Mouse (Mus musculus): ENCODE measurements around the gene Gm13279. TPM values are rescaled to one million over a fixed set of nuclear protein-coding genes. Genes with fewer than 3 reads are reported as not detected.

Gm13279 gene
- polyA plus RNA-seq, 1 experiment from 2014 or later: not detected

DNA sequence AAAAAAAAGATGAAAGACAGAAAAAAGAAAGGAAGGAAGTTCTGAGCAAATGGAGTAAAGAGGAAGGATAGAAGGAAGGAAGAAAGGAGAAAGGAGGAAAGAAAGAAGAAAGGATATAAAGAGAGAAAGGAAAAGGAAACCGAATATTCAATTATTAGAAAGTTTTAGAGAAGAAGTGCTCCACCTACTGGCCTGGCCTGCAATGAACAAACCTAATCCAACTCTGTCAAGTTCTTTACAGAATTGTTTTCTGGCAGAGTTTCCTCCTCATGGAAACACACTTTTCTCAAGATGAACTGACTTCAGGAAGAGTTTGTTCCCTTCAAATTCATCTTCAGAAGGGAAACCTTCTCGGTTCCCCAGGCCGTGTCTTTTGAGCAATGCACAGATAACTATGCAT is 41.6 kb downstream of the Gm13279 start:
- H3K4me3 ChIP-seq (ENCODE audit: low read depth, low read length): no peak overlapping the region
- H3K9ac ChIP-seq (replicated peaks; ENCODE audit: low read depth): no peak overlapping the region
- no peaks in the 10 kb centered on the region for H3K36me3 ChIP-seq (ENCODE audit: insufficient read depth, low read length)
- no peaks in the 10 kb centered on the region for H3K4me1 ChIP-seq (ENCODE audit: insufficient read depth, low read depth, low read length)
- no peak overlapping the region for H3K27ac ChIP-seq (ENCODE audit: low read length)
- no peaks in the 10 kb centered on the region for H3K9me3 ChIP-seq (ENCODE audit: low read length)
- H3K27me3 ChIP-seq (replicated peaks; ENCODE audit: insufficient read depth, low read length): no peaks in the 10 kb centered on the region
- DNase-seq (ENCODE audit: low spot score) (peak; percentile 30), ATAC-seq (no peak)
- WGBS: 35% methylated on average over 3 of the region's 3 CpGs
- H3K4me2 ChIP-seq (replicated peaks; ENCODE audit: low read depth, low read length): no peak overlapping the region
- TF ChIP-seq EP300 (IDR thresholded peaks at IDR 0.05) (no peak), CTCF (IDR thresholded peaks at IDR 0.05) (peak; percentile 57)

DNA sequence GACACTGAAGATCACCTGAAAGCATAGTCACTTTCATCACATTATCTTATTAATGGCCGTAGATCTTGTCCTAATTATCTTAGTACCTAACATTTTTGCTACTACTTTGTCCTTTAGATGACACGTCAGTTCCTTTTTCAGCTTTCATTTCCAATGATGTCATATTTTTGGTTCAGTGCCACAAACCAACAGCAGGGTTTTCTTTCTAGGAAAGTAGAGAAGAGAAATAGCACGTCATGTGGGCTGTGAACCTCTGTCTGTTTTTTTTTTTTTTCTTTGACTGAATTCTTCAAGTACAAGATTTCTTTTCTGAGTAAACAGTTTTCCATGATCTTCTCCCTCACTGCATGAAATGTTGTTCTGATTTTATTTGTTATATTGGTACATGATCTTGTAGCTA is 42.9 kb downstream of the Gm13279 start:
- H3K36me3 ChIP-seq (ENCODE audit: insufficient read depth, low read length): no peaks in the 10 kb centered on the region

DNA sequence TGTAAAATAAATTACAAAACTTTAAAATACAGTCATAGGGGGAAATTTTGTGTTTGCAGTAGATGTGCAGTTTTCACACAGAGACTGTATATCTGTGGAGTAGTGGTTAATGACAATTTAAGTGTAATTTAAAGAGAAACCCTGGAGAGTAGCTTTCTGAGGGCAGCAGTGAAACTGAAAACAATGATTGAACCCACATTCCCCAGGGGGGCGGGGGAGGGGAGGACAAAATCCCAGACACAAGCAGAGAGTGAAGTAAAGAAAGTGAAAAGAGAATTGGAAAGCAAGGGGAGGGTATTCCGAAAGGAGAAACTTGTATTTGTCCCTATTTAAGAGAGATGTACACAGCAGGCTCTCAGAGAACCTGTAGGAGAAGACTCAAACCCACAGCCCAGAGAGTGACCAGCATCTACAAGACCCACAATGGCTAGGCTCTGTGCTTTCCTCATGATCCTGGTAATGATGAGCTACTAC is 44.3 kb downstream of the Gm13279 start, which contains the start of gene Ifna4:
Ifna4 (plus strand) TSS at position 424 of the 474 bp plus-strand sequence.
- Histone ChIP-seq H3K9me3 (ENCODE audit: low read length) (no peaks in the 10 kb centered on the region), H3K4me1 (ENCODE audit: insufficient read depth, low read depth, low read length) (no peaks in the 10 kb centered on the region), H3K27me3 (replicated peaks; ENCODE audit: insufficient read depth, low read length) (no peaks in the 10 kb centered on the region), H3K4me2 (replicated peaks; ENCODE audit: low read depth, low read length) (no peak within 1 kb of the TSS), H3K9ac (replicated peaks; ENCODE audit: low read depth) (no peak within 1 kb of the TSS), H3K27ac (ENCODE audit: low read length) (no peak within 1 kb of the TSS), H3K4me3 (ENCODE audit: low read depth, low read length) (no peak within 1 kb of the TSS), H3K36me3 (ENCODE audit: insufficient read depth, low read length) (no peaks in the 10 kb centered on the region)
- DNase-seq (ENCODE audit: low spot score): no peak
- no peak for ATAC-seq
- 72% methylated on average over 2 of the region's 2 CpGs for WGBS
- no peak for TF ChIP-seq EP300 (IDR thresholded peaks at IDR 0.05)
- TF ChIP-seq CTCF (IDR thresholded peaks at IDR 0.05): no peak

More for the DNA sequence above, 42.9 kb downstream of the Gm13279 start:
- TF ChIP-seq EP300 (IDR thresholded peaks at IDR 0.05) (no peak), CTCF (IDR thresholded peaks at IDR 0.05) (no peak)
- Histone ChIP-seq H3K9ac (replicated peaks; ENCODE audit: low read depth) (no peak overlapping the region), H3K27me3 (replicated peaks; ENCODE audit: insufficient read depth, low read length) (no peaks in the 10 kb centered on the region), H3K4me2 (replicated peaks; ENCODE audit: low read depth, low read length) (no peak overlapping the region), H3K27ac (ENCODE audit: low read length) (no peak overlapping the region), H3K4me1 (ENCODE audit: insufficient read depth, low read depth, low read length) (no peaks in the 10 kb centered on the region), H3K4me3 (ENCODE audit: low read depth, low read length) (no peak overlapping the region), H3K9me3 (ENCODE audit: low read length) (no peaks in the 10 kb centered on the region)
- DNase-seq (ENCODE audit: low spot score) (no peak), ATAC-seq (no peak)
- WGBS: 48% methylated on average over 3 of the region's 3 CpGs

DNA sequence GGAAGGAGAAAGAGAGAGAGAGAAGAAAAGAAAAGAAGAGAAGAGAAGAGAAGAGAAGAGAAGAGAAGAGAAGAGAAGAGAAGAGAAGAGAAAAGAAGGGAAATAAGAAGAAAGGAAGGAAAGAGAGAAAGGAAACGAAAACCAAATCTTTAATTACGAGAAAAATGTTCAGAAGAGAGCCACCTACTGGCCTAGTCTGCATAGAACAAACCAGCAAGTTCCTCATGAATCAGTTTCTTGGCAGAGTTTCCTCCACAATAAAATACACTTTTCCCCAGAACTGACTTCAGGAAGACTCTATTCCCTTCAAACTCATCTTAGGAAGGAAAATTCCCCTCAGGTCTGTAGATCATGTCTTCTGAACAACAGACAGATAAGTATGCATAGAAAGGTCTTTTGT is 48.1 kb downstream of the Gm13279 start:
- no peak for TF ChIP-seq EP300 (IDR thresholded peaks at IDR 0.05)
- peak; percentile 28; the same call in 1 of the 2 replicates for TF ChIP-seq CTCF (IDR thresholded peaks at IDR 0.05)
- no peaks in the 10 kb centered on the region for H3K9me3 ChIP-seq (ENCODE audit: low read length)
- no peaks in the 10 kb centered on the region for H3K4me1 ChIP-seq (ENCODE audit: insufficient read depth, low read depth, low read length)
- no peak overlapping the region for H3K4me3 ChIP-seq (ENCODE audit: low read depth, low read length)
- DNase-seq (ENCODE audit: low spot score) (no peak), ATAC-seq (no peak)
- no peak overlapping the region for H3K4me2 ChIP-seq (replicated peaks; ENCODE audit: low read depth, low read length)
- no peak overlapping the region for H3K27ac ChIP-seq (ENCODE audit: low read length)
- H3K9ac ChIP-seq (replicated peaks; ENCODE audit: low read depth): no peak overlapping the region
- 50% methylated on average over 2 of the region's 2 CpGs for WGBS
- no peaks in the 10 kb centered on the region for H3K36me3 ChIP-seq (ENCODE audit: insufficient read depth, low read length)
- H3K27me3 ChIP-seq (replicated peaks; ENCODE audit: insufficient read depth, low read length): no peaks in the 10 kb centered on the region

Other genes with a start within 250 kb of the Gm13279 start
- not detected in 2 replicates for gene Ifna15, start 239.2 kb upstream of the Gm13279 start, polyA plus RNA-seq (2015; fragmentation: Nextera tagmentation; extraction: Ambion mirVana)
- gene Ifna14, start 225.6 kb upstream of the Gm13279 start, polyA plus RNA-seq (2015; fragmentation: Nextera tagmentation; extraction: Ambion mirVana): not detected in 2 replicates
- gene Ifna9, start 205.0 kb upstream of the Gm13279 start, polyA plus RNA-seq (2015; fragmentation: Nextera tagmentation; extraction: Ambion mirVana): not detected in 2 replicates
- not detected in 2 replicates for gene Ifna12, start 194.0 kb upstream of the Gm13279 start, polyA plus RNA-seq (2015; fragmentation: Nextera tagmentation; extraction: Ambion mirVana)
- gene C87499, start 163.0 kb upstream of the Gm13279 start, polyA plus RNA-seq (2015; fragmentation: Nextera tagmentation; extraction: Ambion mirVana): not detected in 2 replicates
- gene Ifna13, start 152.9 kb upstream of the Gm13279 start, polyA plus RNA-seq (2015; fragmentation: Nextera tagmentation; extraction: Ambion mirVana): not detected in 2 replicates
- not detected in 2 replicates for gene Ifna16, start 120.5 kb upstream of the Gm13279 start, polyA plus RNA-seq (2015; fragmentation: Nextera tagmentation; extraction: Ambion mirVana)
- not detected in 2 replicates for gene Ifna2, start 113.5 kb upstream of the Gm13279 start, polyA plus RNA-seq (2015; fragmentation: Nextera tagmentation; extraction: Ambion mirVana)
- not detected in 2 replicates for gene Ifnab, start 106.0 kb upstream of the Gm13279 start, polyA plus RNA-seq (2015; fragmentation: Nextera tagmentation; extraction: Ambion mirVana)
- gene Gm26566, start 75.6 kb upstream of the Gm13279 start, polyA plus RNA-seq (2015; fragmentation: Nextera tagmentation; extraction: Ambion mirVana): 0.19 TPM in 1 of 2 replicates, not detected in the other
- 54.1 and 59.7 TPM in 2 replicates for gene Klhl9, start 74.9 kb upstream of the Gm13279 start, polyA plus RNA-seq (2015; fragmentation: Nextera tagmentation; extraction: Ambion mirVana)
- not detected in 2 replicates for gene Gm13271, start 42.5 kb upstream of the Gm13279 start, polyA plus RNA-seq (2015; fragmentation: Nextera tagmentation; extraction: Ambion mirVana)
- gene Gm13283, start 37.3 kb upstream of the Gm13279 start, polyA plus RNA-seq (2015; fragmentation: Nextera tagmentation; extraction: Ambion mirVana): 0.38 and 0.44 TPM in 2 replicates
- gene Gm13290, start 23.6 kb upstream of the Gm13279 start, polyA plus RNA-seq (2015; fragmentation: Nextera tagmentation; extraction: Ambion mirVana): 0.40 TPM in 1 of 2 replicates, not detected in the other
- not detected in 2 replicates for gene Gm13289, start 20.5 kb upstream of the Gm13279 start, polyA plus RNA-seq (2015; fragmentation: Nextera tagmentation; extraction: Ambion mirVana)
- not detected in 2 replicates for gene Gm13272, start 17.5 kb upstream of the Gm13279 start, polyA plus RNA-seq (2015; fragmentation: Nextera tagmentation; extraction: Ambion mirVana)
- 0.26 and 0.61 TPM in 2 replicates for gene Ifnz, start 15.3 kb upstream of the Gm13279 start, polyA plus RNA-seq (2015; fragmentation: Nextera tagmentation; extraction: Ambion mirVana)
- 0.30 TPM in 1 of 2 replicates, not detected in the other for gene Gm13276, start 11.7 kb upstream of the Gm13279 start, polyA plus RNA-seq (2015; fragmentation: Nextera tagmentation; extraction: Ambion mirVana)
- gene Gm13277, start 8.8 kb upstream of the Gm13279 start, polyA plus RNA-seq (2015; fragmentation: Nextera tagmentation; extraction: Ambion mirVana): not detected in 2 replicates
- not detected in 2 replicates for gene Gm13278, start 5.8 kb upstream of the Gm13279 start, polyA plus RNA-seq (2015; fragmentation: Nextera tagmentation; extraction: Ambion mirVana)
- not detected in 2 replicates for gene Gm13275, start 2.9 kb upstream of the Gm13279 start, polyA plus RNA-seq (2015; fragmentation: Nextera tagmentation; extraction: Ambion mirVana)
- 1.8 and 2.4 TPM in 2 replicates for gene Gm13285, start 2.3 kb downstream of the Gm13279 start, polyA plus RNA-seq (2015; fragmentation: Nextera tagmentation; extraction: Ambion mirVana)
- not detected in 2 replicates for gene Gm13287, start 5.9 kb downstream of the Gm13279 start, polyA plus RNA-seq (2015; fragmentation: Nextera tagmentation; extraction: Ambion mirVana)
- gene Gm13288, start 8.1 kb downstream of the Gm13279 start, polyA plus RNA-seq (2015; fragmentation: Nextera tagmentation; extraction: Ambion mirVana): 0.05 TPM in 1 of 2 replicates, not detected in the other
- gene Ifna7, start 18.8 kb downstream of the Gm13279 start, polyA plus RNA-seq (2015; fragmentation: Nextera tagmentation; extraction: Ambion mirVana): not detected in 2 replicates
- not detected in 2 replicates for gene Ifna11, start 22.6 kb downstream of the Gm13279 start, polyA plus RNA-seq (2015; fragmentation: Nextera tagmentation; extraction: Ambion mirVana)
- gene Ifna6, start 30.0 kb downstream of the Gm13279 start, polyA plus RNA-seq (2015; fragmentation: Nextera tagmentation; extraction: Ambion mirVana): not detected in 2 replicates
- gene Ifna5, start 38.1 kb downstream of the Gm13279 start, polyA plus RNA-seq (2015; fragmentation: Nextera tagmentation; extraction: Ambion mirVana): not detected in 2 replicates
- gene Ifna4, start 44.5 kb downstream of the Gm13279 start, polyA plus RNA-seq (2015; fragmentation: Nextera tagmentation; extraction: Ambion mirVana): not detected in 2 replicates
- gene Ifna1, start 52.7 kb downstream of the Gm13279 start, polyA plus RNA-seq (2015; fragmentation: Nextera tagmentation; extraction: Ambion mirVana): not detected in 2 replicates
- gene Ifne, start 82.8 kb downstream of the Gm13279 start, polyA plus RNA-seq (2015; fragmentation: Nextera tagmentation; extraction: Ambion mirVana): not detected in 2 replicates

Measured in lung, postnatal 0 days (tissue).